Mouse (Mus musculus) bone marrow, adult 2 months (tissue): ENCODE data around the gene Slc35f3.

Source experiments
- CTCF ChIP-seq: fragments of 200-500 bp; IDR thresholded peaks from 2 replicates; pipeline ENCODE4 v1.5.1; 2011; ENCODE audit warnings: low read length, control low read depth; ENCODE audit not compliant: control insufficient read depth, insufficient read depth
- POLR2A ChIP-seq: fragments of 200-500 bp; IDR thresholded peaks from 2 replicates; pipeline ENCODE4 v1.6.1; 2011; ENCODE audit warnings: low read depth, mild to moderate bottlenecking, control low read depth, low read length, borderline replicate concordance; ENCODE audit not compliant: control insufficient read depth

GRCm38 (mm10) chr8:126353259-126353658, 54.9 kb downstream of the Slc35f3 start:
- TF ChIP-seq POLR2A (no peak), CTCF (no peak)
